Mouse (Mus musculus) testis, postnatal 14 days (tissue): ENCODE measurements around the gene Cenpx.
A peak's percentile ranks its signal among the peaks of the same experiment; 100 is the strongest.

Experiments used
- DNase-seq: peaks from one replicate; pipeline ENCODE4 v3.0.0; 2021; ENCODE audit warnings: low spot score

Cenpx gene

GRCm38 (mm10) chr11:120723509-120723908 lies 10.0 kb upstream of the Cenpx start:
- no peak for DNase-seq

- no peak for DNase-seq
Measured at GRCm38 (mm10) chr11:120722761-120723382, 9.3 kb upstream of the Cenpx start.

- DNase-seq, result no peak
Measured at GRCm38 (mm10) chr11:120722067-120722630, 8.6 kb upstream of the Cenpx start.

- DNase-seq, result no peak
Measured at GRCm38 (mm10) chr11:120721124-120722066, 7.9 kb upstream of the Cenpx start, which contains the start of gene Rac3. Rac3 (plus strand) TSS chr11:120721470.

- peak; percentile 87 for DNase-seq
Measured at GRCm38 (mm10) chr11:120720450-120720849, 6.9 kb upstream of the Cenpx start.

GRCm38 (mm10) chr11:120719841-120720376 lies 6.4 kb upstream of the Cenpx start:
- DNase-seq, result no peak

- DNase-seq, result no peak
Measured at GRCm38 (mm10) chr11:120719242-120719641, 5.7 kb upstream of the Cenpx start.

GRCm38 (mm10) chr11:120715131-120715530 lies 1.6 kb upstream of the Cenpx start:
- DNase-seq, result no peak

GRCm38 (mm10) chr11:120714546-120714945 lies 1.0 kb upstream of the Cenpx start:
- DNase-seq, result no peak

- peak; percentile 71 for DNase-seq
Measured at GRCm38 (mm10) chr11:120712771-120713568, 568 bp downstream of the Cenpx start.

GRCm38 (mm10) chr11:120711980-120712604 lies 1.4 kb downstream of the Cenpx start:
- no peak for DNase-seq

GRCm38 (mm10) chr11:120710672-120711071 lies 2.9 kb downstream of the Cenpx start:
- no peak for DNase-seq

- DNase-seq, result no peak
Measured at GRCm38 (mm10) chr11:120709551-120709950, 4.0 kb downstream of the Cenpx start.

GRCm38 (mm10) chr11:120707969-120708368 lies 5.6 kb downstream of the Cenpx start:
- DNase-seq, result no peak

GRCm38 (mm10) chr11:120707225-120707624 lies 6.3 kb downstream of the Cenpx start:
- DNase-seq, result no peak

- DNase-seq, result no peak
Measured at GRCm38 (mm10) chr11:120706120-120706519, 7.4 kb downstream of the Cenpx start.

GRCm38 (mm10) chr11:120704486-120705325 lies 8.8 kb downstream of the Cenpx start:
- DNase-seq, result no peak

GRCm38 (mm10) chr11:120703696-120704454 lies 9.7 kb downstream of the Cenpx start:
- DNase-seq, result no peak

GRCm38 (mm10) chr11:120697741-120698140 lies 15.8 kb downstream of the Cenpx start:
- no peak for DNase-seq

GRCm38 (mm10) chr11:120696568-120696967 lies 17.0 kb downstream of the Cenpx start:
- no peak for DNase-seq
